Mouse (Mus musculus) adrenal gland, postnatal 4 days (tissue): ENCODE results near the gene Ern1. TPM values are rescaled to one million over a fixed set of nuclear protein-coding genes. Genes with fewer than 3 reads are reported as not detected.

Experiments
- DNase-seq, 2 experiments: peaks; one replicate each; pipeline ENCODE4 v3.0.0; 2021 to 2022; ENCODE audit warnings: low spot score in 2 of 2, mixed read lengths in 2 of 2
- total RNA-seq, 2 experiments: library from RNA; stranded (reverse); gene quantifications; 2 replicates each; pipeline ENCODE4 v1.2.3; 2021

The Ern1 gene
- total RNA-seq, 2 experiments from 2014 or later: 72.5 to 83.6 TPM

DNA sequence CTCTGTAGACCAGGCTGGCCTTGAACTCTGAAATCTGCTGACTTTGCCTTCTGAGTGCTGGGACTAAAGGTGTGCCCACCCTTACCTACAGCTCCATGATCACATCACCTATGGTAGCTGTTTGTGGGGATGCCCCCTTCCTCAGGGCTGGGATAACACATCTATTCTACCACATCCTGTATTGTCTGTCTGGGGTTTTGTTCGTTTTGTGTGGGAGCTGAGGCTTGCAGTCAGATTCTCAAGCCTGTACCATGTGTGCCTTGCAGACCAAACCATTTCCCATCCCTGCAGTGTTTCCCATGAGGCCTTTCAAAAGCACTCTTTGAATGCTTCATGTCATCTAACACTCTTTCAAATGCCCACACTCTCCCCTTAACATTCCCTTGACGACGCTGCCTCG lies 135.7 kb downstream of the Ern1 start:
- DNase-seq: no peak

DNA sequence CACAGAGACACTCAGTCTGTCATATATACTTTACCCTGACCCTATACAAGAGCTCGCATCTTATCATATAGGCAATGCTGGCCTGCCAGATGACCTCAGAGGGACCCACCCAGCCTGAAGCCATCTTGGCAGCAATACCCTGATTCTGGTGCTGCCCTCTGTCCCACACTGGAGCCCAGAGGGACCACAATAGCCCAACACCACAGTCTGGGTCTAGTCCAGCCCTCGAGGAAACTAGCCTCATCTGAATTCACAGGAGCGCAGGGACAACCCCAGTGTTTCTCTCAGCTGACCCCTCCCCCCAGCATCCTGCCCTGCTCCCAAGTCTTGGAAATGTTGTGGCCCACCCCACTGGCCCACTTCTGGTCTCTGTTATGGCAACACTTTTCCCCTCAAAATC lies 136.4 kb downstream of the Ern1 start:
- DNase-seq: no peak

DNA sequence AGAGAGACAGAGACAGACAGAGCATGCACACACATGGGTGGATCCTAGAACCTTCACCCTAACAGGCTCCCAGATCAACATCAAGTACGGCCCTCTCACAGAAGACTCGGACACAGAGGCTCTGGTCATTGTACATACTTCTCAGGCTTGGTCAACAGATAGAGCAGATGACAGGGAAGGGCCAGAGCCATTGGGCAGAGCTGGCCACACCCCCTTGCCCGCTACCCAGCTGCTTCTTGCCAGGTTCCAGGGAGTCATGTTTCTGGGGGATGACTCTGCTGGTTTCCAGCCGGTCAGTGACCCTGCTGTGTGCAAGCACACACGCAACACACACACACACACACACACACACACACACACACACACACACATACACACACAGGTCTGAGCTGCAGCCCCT lies 136.8 kb downstream of the Ern1 start:
- no peak for DNase-seq

DNA sequence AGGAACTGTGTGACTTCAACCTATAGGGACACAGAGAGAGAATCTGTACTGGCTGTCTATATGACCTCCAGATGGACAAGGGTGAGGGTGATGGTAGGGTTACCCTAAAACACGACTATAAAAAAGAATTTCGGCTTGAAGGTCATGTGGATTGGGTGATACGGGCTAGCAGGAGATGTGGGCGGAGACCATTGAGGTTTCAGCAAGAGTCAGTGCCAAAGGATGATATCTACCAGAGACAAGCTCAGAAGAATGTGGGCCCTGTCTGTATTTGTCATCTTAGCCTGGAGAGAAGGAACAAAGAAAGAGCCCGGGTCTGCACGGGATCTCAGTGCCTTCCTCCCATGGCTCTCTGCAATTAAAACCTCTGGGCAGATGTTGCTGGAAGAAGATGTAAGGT lies 137.9 kb downstream of the Ern1 start:
- no peak for DNase-seq

DNA sequence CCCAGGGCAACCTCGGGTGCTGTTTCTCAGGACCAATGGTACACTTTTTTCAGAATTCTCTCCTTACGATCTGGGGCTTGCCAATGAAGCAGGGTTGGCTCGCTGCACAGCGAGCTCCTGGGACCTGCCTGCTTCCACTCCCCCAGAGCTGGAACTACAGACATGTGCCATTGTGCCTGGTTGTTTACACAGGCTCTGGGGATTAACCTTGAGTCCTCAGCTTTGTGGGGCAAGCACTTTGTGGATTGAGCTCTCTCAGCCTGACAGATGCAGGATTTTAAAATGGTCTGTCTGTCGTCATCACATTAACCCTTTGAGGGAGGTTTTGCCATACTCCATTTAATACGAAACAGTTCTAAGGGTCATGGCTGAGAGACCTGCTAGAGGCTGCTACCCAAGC lies 142.7 kb downstream of the Ern1 start:
- no peak for DNase-seq

Other genes with a start within 250 kb of the Ern1 start
- 10 to 100 TPM; 69.3 to 71.0 TPM for gene Ftsj3, start 231.8 kb downstream of the Ern1 start, total RNA-seq
- 100 to 1,000 TPM; 131 to 138 TPM for gene Psmc5, start 231.7 kb downstream of the Ern1 start, total RNA-seq
- gene Smarcd2, start 214.9 kb downstream of the Ern1 start, total RNA-seq: 100 to 1,000 TPM; 104 to 117 TPM
- under 1 TPM; 0.25 to 0.34 TPM for gene Tcam1, start 211.2 kb downstream of the Ern1 start, total RNA-seq
- gene Gh, start 186.0 kb downstream of the Ern1 start, total RNA-seq: under 1 TPM in 1 of 2 experiments, not detected in 1; 0.37 TPM
- 1 to 10 TPM; 2.8 to 5.2 TPM for gene Cd79b, start 173.1 kb downstream of the Ern1 start, total RNA-seq
- 1 to 10 TPM; 1.0 to 3.0 TPM for gene Scn4a, start 134.6 kb downstream of the Ern1 start, total RNA-seq
- gene Prr29, start 122.4 kb downstream of the Ern1 start, total RNA-seq: not detected
- gene Icam2, start 99.8 kb downstream of the Ern1 start, total RNA-seq: 10 to 100 TPM; 21.8 to 24.3 TPM
- 10 to 100 TPM; 31.5 to 33.0 TPM for gene Tex2, start 125.6 kb upstream of the Ern1 start, total RNA-seq